Mouse (Mus musculus) intestine, embryonic 15.5 days (tissue): ENCODE measurements around the gene Gk. TPM values are rescaled to one million over a fixed set of nuclear protein-coding genes. Genes with fewer than 3 reads are reported as not detected.

Source experiments
- ATAC-seq: fragments of 200-750 bp; cut with Nextera tagmentation; 2 replicates; pipeline ENCODE4 v1.8.0; 2017; ENCODE audit warnings: moderate TSS enrichment, moderate library complexity
- H3K27ac ChIP-seq: fragments of 300-500 bp; sonication (generic); 2 replicates; pipeline ENCODE4 v1.5.1; 2015; ENCODE audit warnings: mild to moderate bottlenecking, inconsistent platforms
- H3K27me3 ChIP-seq: fragments of 300-500 bp; sonication (generic); replicated peaks from 2 replicates; pipeline ENCODE4 v1.6.1; 2015; ENCODE audit warnings: inconsistent platforms
- H3K36me3 ChIP-seq: fragments of 300-500 bp; sonication (generic); 2 replicates; pipeline ENCODE4 v1.6.1; 2015; ENCODE audit warnings: inconsistent platforms
- H3K4me1 ChIP-seq: fragments of 300-500 bp; sonication (generic); replicated peaks from 2 replicates; pipeline ENCODE4 v1.6.1; 2015; ENCODE audit warnings: inconsistent platforms
- H3K4me2 ChIP-seq: fragments of 300-500 bp; sonication (generic); replicated peaks from 2 replicates; pipeline ENCODE4 v1.6.1; 2015; ENCODE audit warnings: mild to moderate bottlenecking, inconsistent platforms
- H3K4me3 ChIP-seq: fragments of 300-500 bp; sonication (generic); replicated peaks from 2 replicates; pipeline ENCODE4 v1.5.1; 2015; ENCODE audit warnings: inconsistent platforms
- H3K9ac ChIP-seq: fragments of 300-500 bp; sonication (generic); 2 replicates; pipeline ENCODE4 v1.6.1; 2015; ENCODE audit warnings: inconsistent platforms
- H3K9me3 ChIP-seq: fragments of 300-500 bp; sonication (generic); 2 replicates; pipeline ENCODE4 v1.6.1; 2016; ENCODE audit warnings: inconsistent platforms
- WGBS: fragments of 180-500 bp; shearing (Covaris S2); methylation state at CpG from one replicate; pipeline ENCODE4 v1.1.7; 2015; 5-methylcytosine and 5-hydroxymethylcytosine counted together
- polyA plus RNA-seq: library from polyadenylated mRNA; unstranded; fragments of >200 nt; fragmentation: Nextera tagmentation; extraction: Ambion mirVana; gene quantifications from 2 replicates; pipeline ENCODE4 v1.2.1, GENCODE M21; 2015

The Gk gene
- polyA plus RNA-seq = 24.5 and 25.4 TPM in 2 replicates

DNA sequence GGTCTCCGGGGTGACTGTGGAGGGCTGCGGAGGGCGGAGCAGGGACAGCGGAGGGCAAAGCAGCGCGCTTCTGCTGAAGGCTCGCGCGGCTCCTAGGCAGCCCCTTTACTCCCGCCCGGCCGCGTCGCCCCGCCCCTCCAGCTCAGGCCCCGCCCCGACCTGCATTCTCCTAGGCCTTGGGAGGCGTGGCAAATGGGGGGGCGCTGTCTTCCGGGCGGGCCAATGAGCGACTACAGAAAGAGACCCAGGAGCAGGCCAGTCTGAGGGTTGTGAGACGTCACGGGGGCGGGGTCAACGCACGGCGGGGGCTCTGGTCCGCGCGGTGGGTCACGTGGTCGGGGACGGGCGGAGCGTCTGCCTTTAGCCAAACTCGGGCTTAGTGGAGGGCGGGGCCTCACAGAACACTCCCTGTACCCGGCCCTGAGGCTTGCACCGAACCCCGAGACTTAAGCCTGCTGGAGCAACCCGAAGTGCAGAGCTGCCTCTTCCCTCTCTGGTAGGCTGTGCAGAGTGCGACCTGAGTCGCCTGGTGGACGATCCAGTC is at the start of gene Gk:
Gk (minus strand) TSS at position 276 of the 544 bp plus-strand sequence.
- peak; percentile 96 for ATAC-seq
- Histone ChIP-seq H3K9me3 (no peaks in the 10 kb centered on the region), H3K9ac (peak within 1 kb of the TSS; percentile 56), H3K36me3 (no peaks in the 10 kb centered on the region), H3K4me3 (peak within 1 kb of the TSS; percentile 49), H3K27me3 (no peaks in the 10 kb centered on the region), H3K27ac (peak within 1 kb of the TSS; percentile 84), H3K4me2 (peak within 1 kb of the TSS; percentile 64), H3K4me1 (no peaks in the 10 kb centered on the region)
- 16% methylated on average over 44 of the region's 45 CpGs for WGBS

- Histone ChIP-seq H3K9ac (no peak overlapping the region), H3K4me1 (no peaks in the 10 kb centered on the region), H3K27me3 (no peaks in the 10 kb centered on the region), H3K36me3 (no peaks in the 10 kb centered on the region), H3K4me3 (no peak overlapping the region), H3K27ac (no peak overlapping the region), H3K4me2 (no peak overlapping the region), H3K9me3 (no peaks in the 10 kb centered on the region)
- ATAC-seq = no peak
- WGBS = 52% methylated on average over 4 of the region's 4 CpGs
Measured at GRCm38 (mm10) chrX:85804706-85805376, 28.2 kb upstream of the Gk start.

DNA sequence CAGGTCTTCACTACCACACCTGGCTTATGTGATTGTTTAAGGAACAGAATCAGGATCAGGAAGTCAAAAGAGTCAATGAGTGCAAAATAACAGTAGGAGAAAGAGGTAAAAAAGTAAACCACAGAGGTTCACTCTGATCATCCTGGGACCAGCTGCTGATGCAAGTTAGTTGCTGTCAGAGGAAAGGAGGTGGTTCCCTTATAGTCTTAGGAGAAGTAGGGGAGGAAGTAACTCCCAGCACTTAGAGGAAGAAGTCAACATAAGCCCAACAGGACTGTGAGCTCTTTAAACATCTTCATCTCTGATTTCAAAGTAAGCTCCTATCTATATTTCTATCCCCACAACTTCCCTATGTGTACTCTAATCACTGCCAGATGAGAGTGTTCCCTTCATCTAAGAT is 26.4 kb upstream of the Gk start:
- no peaks in the 10 kb centered on the region for H3K4me1 ChIP-seq
- ATAC-seq = no peak
- H3K4me2 ChIP-seq = no peak overlapping the region
- H3K36me3 ChIP-seq = no peaks in the 10 kb centered on the region
- H3K27me3 ChIP-seq = no peaks in the 10 kb centered on the region
- H3K9ac ChIP-seq = no peak overlapping the region
- no peak overlapping the region for H3K4me3 ChIP-seq
- H3K27ac ChIP-seq = no peak overlapping the region
- no peaks in the 10 kb centered on the region for H3K9me3 ChIP-seq

DNA sequence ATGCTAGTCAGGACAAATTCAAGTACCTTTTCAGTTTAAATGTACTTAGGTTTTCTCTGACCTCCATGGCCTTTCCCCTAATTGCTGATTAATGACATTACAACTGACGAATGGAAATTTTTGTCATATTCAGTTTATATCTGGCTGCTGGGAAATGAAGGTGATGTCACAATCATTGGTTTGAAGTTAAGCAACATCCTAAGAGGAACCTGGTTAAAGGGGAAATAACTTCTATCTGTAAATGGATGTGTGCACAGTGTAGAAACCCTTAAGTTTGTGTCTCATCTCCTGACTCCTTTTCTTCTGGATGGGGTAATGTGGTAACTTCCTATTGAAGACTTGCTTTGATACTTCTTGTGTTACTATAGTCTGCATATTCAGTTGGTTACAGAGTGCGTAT is 20.8 kb upstream of the Gk start:
- no peaks in the 10 kb centered on the region for H3K27me3 ChIP-seq
- no peak overlapping the region for H3K4me3 ChIP-seq
- H3K9me3 ChIP-seq = no peaks in the 10 kb centered on the region
- H3K36me3 ChIP-seq = no peaks in the 10 kb centered on the region
- no peak for ATAC-seq
- H3K9ac ChIP-seq = no peak overlapping the region
- H3K4me2 ChIP-seq = no peak overlapping the region
- H3K27ac ChIP-seq = no peak overlapping the region
- H3K4me1 ChIP-seq = no peaks in the 10 kb centered on the region
- 79% methylated on average over 2 of the region's 2 CpGs for WGBS

- no peak overlapping the region for H3K9ac ChIP-seq
- no peak for ATAC-seq
- H3K9me3 ChIP-seq = no peaks in the 10 kb centered on the region
- no peaks in the 10 kb centered on the region for H3K4me1 ChIP-seq
- WGBS = 79% methylated on average over 3 of the region's 3 CpGs
- no peak overlapping the region for H3K27ac ChIP-seq
- H3K4me3 ChIP-seq = no peak overlapping the region
- H3K27me3 ChIP-seq = no peaks in the 10 kb centered on the region
- H3K4me2 ChIP-seq = no peak overlapping the region
- no peaks in the 10 kb centered on the region for H3K36me3 ChIP-seq
Measured at GRCm38 (mm10) chrX:85778346-85778745, 1.7 kb upstream of the Gk start.

- no peaks in the 10 kb centered on the region for H3K27me3 ChIP-seq
- WGBS = 18% methylated on average over 17 of the region's 17 CpGs
- H3K4me1 ChIP-seq = no peaks in the 10 kb centered on the region
- H3K27ac ChIP-seq = peak overlapping the region; percentile 84
- no peaks in the 10 kb centered on the region for H3K36me3 ChIP-seq
- peak overlapping the region; percentile 49 for H3K4me3 ChIP-seq
- H3K4me2 ChIP-seq = peak overlapping the region; percentile 51
- peak; percentile 67 for ATAC-seq
- H3K9ac ChIP-seq = peak overlapping the region; percentile 52
- H3K9me3 ChIP-seq = no peaks in the 10 kb centered on the region
Measured at GRCm38 (mm10) chrX:85777141-85777540, 522 bp upstream of the Gk start.

- Histone ChIP-seq H3K27ac (peak overlapping the region; percentile 58; the same call in 1 of the 2 replicates), H3K36me3 (no peaks in the 10 kb centered on the region), H3K4me1 (no peaks in the 10 kb centered on the region), H3K9ac (peak overlapping the region; percentile 56), H3K27me3 (no peaks in the 10 kb centered on the region), H3K4me3 (peak overlapping the region; percentile 49), H3K9me3 (no peaks in the 10 kb centered on the region), H3K4me2 (peak overlapping the region; percentile 64)
- WGBS = 27% methylated on average over 22 of the region's 22 CpGs
- ATAC-seq = no peak; the same call in 1 of the 2 replicates
Measured at GRCm38 (mm10) chrX:85775879-85776543, 608 bp downstream of the Gk start.

DNA sequence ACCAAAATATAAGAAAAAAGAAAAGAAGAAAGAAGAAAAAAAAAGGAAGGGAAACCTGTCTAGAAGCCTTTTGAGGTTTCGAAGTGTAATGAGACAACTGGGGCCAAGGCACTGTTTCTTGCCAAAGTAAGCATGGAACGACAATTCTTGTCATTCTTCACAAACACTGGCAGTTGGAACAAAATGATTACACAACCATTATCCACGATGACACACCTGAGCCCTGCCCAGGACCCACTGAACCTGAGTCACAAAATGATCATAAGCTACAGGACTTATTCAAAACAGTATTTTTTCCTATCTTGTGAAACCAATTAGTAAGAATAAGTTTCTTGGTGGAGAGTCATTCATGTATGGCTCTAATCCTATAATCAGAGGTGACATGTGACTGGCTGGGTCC is 5.3 kb downstream of the Gk start:
- Histone ChIP-seq H3K9me3 (no peaks in the 10 kb centered on the region), H3K4me1 (no peaks in the 10 kb centered on the region), H3K4me2 (no peak overlapping the region), H3K36me3 (no peaks in the 10 kb centered on the region), H3K9ac (no peak overlapping the region), H3K27me3 (no peaks in the 10 kb centered on the region), H3K27ac (no peak overlapping the region), H3K4me3 (no peak overlapping the region)
- 79% methylated on average over 3 of the region's 3 CpGs for WGBS
- no peak for ATAC-seq

GRCm38 (mm10) chrX:85770747-85771146 is 5.9 kb downstream of the Gk start:
- Histone ChIP-seq H3K27me3 (no peaks in the 10 kb centered on the region), H3K4me1 (no peaks in the 10 kb centered on the region), H3K9me3 (no peaks in the 10 kb centered on the region), H3K36me3 (no peaks in the 10 kb centered on the region), H3K4me2 (no peak overlapping the region), H3K27ac (no peak overlapping the region), H3K9ac (no peak overlapping the region), H3K4me3 (no peak overlapping the region)
- WGBS = 96% methylated on average over 3 of the region's 3 CpGs
- no peak for ATAC-seq

GRCm38 (mm10) chrX:85768578-85768977 is 8.0 kb downstream of the Gk start:
- Histone ChIP-seq H3K27ac (no peak overlapping the region), H3K4me2 (no peak overlapping the region), H3K4me1 (no peaks in the 10 kb centered on the region), H3K27me3 (no peaks in the 10 kb centered on the region), H3K36me3 (no peaks in the 10 kb centered on the region), H3K9ac (no peak overlapping the region), H3K9me3 (no peaks in the 10 kb centered on the region), H3K4me3 (no peak overlapping the region)
- ATAC-seq = peak; percentile 74
- 61% methylated on average over 2 of the region's 2 CpGs for WGBS

DNA sequence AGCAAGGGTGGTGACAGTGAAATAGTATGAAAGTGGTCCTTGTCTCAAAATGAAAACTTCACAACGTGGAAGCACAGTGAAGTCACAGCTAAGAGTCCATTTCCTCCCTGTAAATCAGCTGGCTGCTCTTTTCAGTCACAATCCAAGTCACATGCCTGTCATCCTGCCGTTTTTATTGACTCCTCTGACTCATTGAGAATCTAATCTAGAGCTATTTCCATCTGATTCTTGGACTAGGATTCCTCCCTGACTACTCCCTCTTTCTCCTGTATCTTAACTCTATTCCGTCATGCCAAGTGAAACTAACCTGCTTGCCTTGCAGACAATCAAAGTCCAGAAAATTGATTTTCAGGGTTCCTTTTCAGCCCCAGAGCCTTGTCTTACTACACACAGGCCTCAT is 20.6 kb downstream of the Gk start:
- H3K36me3 ChIP-seq = no peaks in the 10 kb centered on the region
- H3K4me1 ChIP-seq = no peaks in the 10 kb centered on the region
- 48% methylated on average over 3 of the region's 3 CpGs for WGBS
- no peak overlapping the region for H3K4me2 ChIP-seq
- no peak overlapping the region for H3K27ac ChIP-seq
- H3K9ac ChIP-seq = no peak overlapping the region
- no peaks in the 10 kb centered on the region for H3K27me3 ChIP-seq
- H3K9me3 ChIP-seq = no peaks in the 10 kb centered on the region
- H3K4me3 ChIP-seq = no peak overlapping the region
- ATAC-seq = peak; percentile 71

GRCm38 (mm10) chrX:85743837-85744236 is 32.8 kb downstream of the Gk start:
- Histone ChIP-seq H3K9me3 (no peaks in the 10 kb centered on the region), H3K36me3 (no peaks in the 10 kb centered on the region), H3K27ac (no peak overlapping the region), H3K4me2 (no peak overlapping the region), H3K9ac (no peak overlapping the region), H3K4me1 (no peaks in the 10 kb centered on the region), H3K4me3 (no peak overlapping the region), H3K27me3 (no peaks in the 10 kb centered on the region)
- ATAC-seq = no peak
- WGBS = 76% methylated on average over 3 of the region's 3 CpGs

GRCm38 (mm10) chrX:85733228-85733627 is 43.4 kb downstream of the Gk start:
- ATAC-seq = peak; percentile 66; the same call in 1 of the 2 replicates

More at GRCm38 (mm10) chrX:85733228-85733627, 43.4 kb downstream of the Gk start:
- 79% methylated on average over 5 of the region's 5 CpGs for WGBS
- Histone ChIP-seq H3K9me3 (no peaks in the 10 kb centered on the region), H3K4me1 (no peaks in the 10 kb centered on the region), H3K27ac (no peak overlapping the region), H3K36me3 (no peaks in the 10 kb centered on the region), H3K9ac (no peak overlapping the region), H3K4me3 (no peak overlapping the region), H3K27me3 (no peaks in the 10 kb centered on the region), H3K4me2 (no peak overlapping the region)
